Mouse (Mus musculus): ENCODE measurements at regions not wholly inside any gene's neighbourhood (a gene's known extent, or its start where the extent isn't known, plus 50 kb on each side); places are given as distances from the start of the nearest gene placed in this dataset.

DNA sequence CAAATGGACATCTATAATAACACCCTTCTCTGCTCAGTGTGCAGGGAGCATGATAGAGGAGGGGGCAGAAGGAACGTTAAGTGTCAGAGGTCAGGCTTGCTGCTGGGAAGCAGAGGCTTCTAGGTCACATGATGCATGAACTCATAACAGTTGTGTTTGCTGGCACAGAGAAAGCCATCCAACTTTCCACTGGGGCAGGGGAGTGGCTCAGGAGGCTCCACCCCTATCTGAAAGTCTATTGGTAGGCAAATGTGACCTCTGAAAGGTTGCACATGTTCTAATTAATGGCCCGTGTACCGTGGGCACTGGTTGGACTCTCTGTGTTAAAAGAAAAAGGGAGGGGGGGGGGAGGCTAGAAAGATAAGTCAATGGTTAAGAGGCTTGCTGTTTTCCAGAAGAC is 224.6 kb downstream of the Slc16a7 start:
- whole genome bisulfite sequencing: 68% methylated on average over 3 of the region's 3 CpGs
- Histone ChIP-seq H3K36me3 (ENCODE audit: control insufficient read depth, insufficient read depth, low read length) (no peaks in the 10 kb centered on the region), H3K4me3 (ENCODE audit: low read depth, low read length) (no peak overlapping the region), H3K4me1 (replicated peaks; ENCODE audit: control insufficient read depth, insufficient read depth, low read length) (no peaks in the 10 kb centered on the region), H3K9ac (ENCODE audit: low read depth, low read length) (no peak overlapping the region), H3K4me2 (no peak overlapping the region), H3K27me3 (replicated peaks; ENCODE audit: control insufficient read depth, insufficient read depth, low read length) (no peaks in the 10 kb centered on the region), H3K9me3 (ENCODE audit: control insufficient read depth, low read length) (no peaks in the 10 kb centered on the region), H3K27ac (ENCODE audit: low read depth, low read length) (no peak overlapping the region)
- ATAC-seq (replicated peaks; ENCODE audit: low FRiP score) (no peak), DNase-seq (ENCODE audit: low spot score) (no peak)

DNA sequence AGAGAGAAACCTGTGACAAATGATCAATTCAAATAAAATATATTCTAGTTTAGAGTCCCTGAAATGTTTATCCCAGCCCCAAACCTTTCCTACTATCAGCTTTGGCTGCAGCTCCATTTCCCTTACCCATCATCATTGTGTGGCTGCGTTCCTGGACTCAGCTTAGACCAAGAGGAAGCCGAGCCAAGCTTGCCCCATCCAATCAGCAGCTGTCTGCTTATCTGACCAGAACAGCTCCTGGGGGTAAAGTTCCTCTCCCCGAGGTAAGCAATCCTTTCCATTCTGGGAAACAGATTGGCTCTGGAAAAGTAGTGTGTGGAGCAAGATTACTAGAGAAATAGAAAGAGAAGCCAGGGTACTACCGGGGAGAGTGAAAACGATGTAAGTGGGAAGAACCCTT is 228.2 kb downstream of the Slc16a7 start:
- no peak overlapping the region for H3K9ac ChIP-seq (ENCODE audit: low read depth, low read length)
- no peak overlapping the region for H3K27ac ChIP-seq (ENCODE audit: low read depth, low read length)
- no peak overlapping the region for H3K4me2 ChIP-seq
- ATAC-seq (replicated peaks; ENCODE audit: low FRiP score) (peak; percentile 51; the same call in 1 of the 2 replicates), DNase-seq (ENCODE audit: low spot score) (no peak)
- H3K27me3 ChIP-seq (replicated peaks; ENCODE audit: control insufficient read depth, insufficient read depth, low read length): no peaks in the 10 kb centered on the region
- H3K36me3 ChIP-seq (ENCODE audit: control insufficient read depth, insufficient read depth, low read length): no peaks in the 10 kb centered on the region
- no peak overlapping the region for H3K4me3 ChIP-seq (ENCODE audit: low read depth, low read length)
- H3K4me1 ChIP-seq (replicated peaks; ENCODE audit: control insufficient read depth, insufficient read depth, low read length): no peaks in the 10 kb centered on the region
- 17% methylated on average over 5 of the region's 5 CpGs for WGBS
- no peaks in the 10 kb centered on the region for H3K9me3 ChIP-seq (ENCODE audit: control insufficient read depth, low read length)

DNA sequence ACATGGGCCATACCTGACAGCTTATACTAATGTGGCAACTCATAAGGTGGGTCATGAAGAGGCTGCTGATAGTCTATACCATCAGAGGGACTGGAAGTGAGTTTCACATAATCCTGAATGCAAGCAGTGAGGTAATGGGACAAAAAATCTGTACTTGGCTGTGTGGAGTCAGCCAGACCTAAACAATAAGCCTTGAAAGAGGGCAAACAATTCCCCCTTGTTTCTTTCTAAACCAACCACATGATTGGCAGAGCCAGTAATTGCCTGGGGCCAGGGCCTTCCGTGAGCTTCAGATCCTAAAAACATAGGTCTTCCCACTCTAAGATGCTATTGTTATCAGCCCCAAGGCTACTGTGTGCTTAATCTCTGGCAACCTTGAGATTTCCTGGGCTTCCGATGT is 240.5 kb downstream of the Slc16a7 start:
- Histone ChIP-seq H3K4me2 (no peak overlapping the region), H3K27ac (ENCODE audit: low read depth, low read length) (no peak overlapping the region), H3K4me1 (replicated peaks; ENCODE audit: control insufficient read depth, insufficient read depth, low read length) (no peaks in the 10 kb centered on the region), H3K27me3 (replicated peaks; ENCODE audit: control insufficient read depth, insufficient read depth, low read length) (no peaks in the 10 kb centered on the region), H3K9ac (ENCODE audit: low read depth, low read length) (no peak overlapping the region), H3K36me3 (ENCODE audit: control insufficient read depth, insufficient read depth, low read length) (no peaks in the 10 kb centered on the region), H3K9me3 (ENCODE audit: control insufficient read depth, low read length) (no peaks in the 10 kb centered on the region), H3K4me3 (ENCODE audit: low read depth, low read length) (no peak overlapping the region)
- no peak for ATAC-seq (replicated peaks; ENCODE audit: low FRiP score)
- DNase-seq (ENCODE audit: low spot score): no peak
- 74% methylated on average over 2 of the region's 2 CpGs for WGBS

DNA sequence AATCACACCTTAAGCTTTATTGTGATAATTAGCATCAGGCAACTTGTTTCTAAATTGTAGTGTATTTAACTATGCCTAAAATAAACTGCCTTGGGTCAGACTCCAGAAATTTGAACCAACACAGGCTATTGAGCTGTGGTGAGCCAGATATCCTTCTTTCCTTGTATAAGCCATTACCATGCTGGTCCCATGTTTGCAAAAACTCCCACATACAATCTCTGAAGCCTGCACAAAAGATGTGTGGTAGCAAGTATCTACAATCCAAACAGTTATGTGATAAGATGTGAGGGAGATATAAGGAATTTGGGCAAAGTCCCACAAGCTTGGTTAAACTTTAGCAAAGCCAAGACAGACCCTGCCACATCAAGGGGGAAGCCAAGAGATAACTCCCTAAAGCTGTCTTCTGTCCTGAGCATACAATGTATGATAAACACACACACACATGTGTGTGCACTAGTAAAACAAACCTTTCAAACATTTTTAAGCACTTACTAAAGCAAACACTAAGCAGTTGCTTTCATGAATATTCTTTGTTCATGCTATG is 242.0 kb downstream of the Slc16a7 start:
- no peak for ATAC-seq (replicated peaks; ENCODE audit: low FRiP score)
- H3K4me3 ChIP-seq (ENCODE audit: low read depth, low read length): no peak overlapping the region
- no peak overlapping the region for H3K27ac ChIP-seq (ENCODE audit: low read depth, low read length)
- no peaks in the 10 kb centered on the region for H3K27me3 ChIP-seq (replicated peaks; ENCODE audit: control insufficient read depth, insufficient read depth, low read length)
- H3K9me3 ChIP-seq (ENCODE audit: control insufficient read depth, low read length): no peaks in the 10 kb centered on the region
- H3K36me3 ChIP-seq (ENCODE audit: control insufficient read depth, insufficient read depth, low read length): no peaks in the 10 kb centered on the region
- no peaks in the 10 kb centered on the region for H3K4me1 ChIP-seq (replicated peaks; ENCODE audit: control insufficient read depth, insufficient read depth, low read length)
- DNase-seq (ENCODE audit: low spot score): no peak
- H3K9ac ChIP-seq (ENCODE audit: low read depth, low read length): no peak overlapping the region
- no peak overlapping the region for H3K4me2 ChIP-seq

DNA sequence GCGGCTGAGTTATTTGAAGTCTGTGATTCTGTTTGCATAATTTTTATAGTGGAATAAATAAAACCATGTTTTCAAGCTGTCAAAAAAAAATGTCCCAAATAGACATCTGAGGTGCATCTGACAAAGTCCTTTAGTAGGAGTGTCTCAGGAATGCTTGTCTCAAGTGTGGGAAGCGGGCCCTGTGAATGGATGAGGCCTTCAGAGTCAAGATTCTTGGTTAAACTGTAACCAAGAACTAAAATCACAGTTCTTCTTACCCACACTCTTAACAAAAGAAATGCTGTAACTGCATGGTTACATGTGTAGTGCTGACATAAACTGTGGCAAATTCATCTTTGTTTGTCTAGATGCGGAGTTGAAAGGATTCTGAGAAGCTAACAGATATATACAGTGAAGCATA is 242.9 kb downstream of the Slc16a7 start:
- no peak for DNase-seq (ENCODE audit: low spot score)
- Histone ChIP-seq H3K4me1 (replicated peaks; ENCODE audit: control insufficient read depth, insufficient read depth, low read length) (no peaks in the 10 kb centered on the region), H3K4me3 (ENCODE audit: low read depth, low read length) (no peak overlapping the region), H3K9ac (ENCODE audit: low read depth, low read length) (no peak overlapping the region), H3K27ac (ENCODE audit: low read depth, low read length) (no peak overlapping the region), H3K9me3 (ENCODE audit: control insufficient read depth, low read length) (no peaks in the 10 kb centered on the region), H3K4me2 (no peak overlapping the region), H3K36me3 (ENCODE audit: control insufficient read depth, insufficient read depth, low read length) (no peaks in the 10 kb centered on the region), H3K27me3 (replicated peaks; ENCODE audit: control insufficient read depth, insufficient read depth, low read length) (no peaks in the 10 kb centered on the region)
- ATAC-seq (replicated peaks; ENCODE audit: low FRiP score): no peak
- 79% methylated on average over 3 of the region's 3 CpGs for WGBS

DNA sequence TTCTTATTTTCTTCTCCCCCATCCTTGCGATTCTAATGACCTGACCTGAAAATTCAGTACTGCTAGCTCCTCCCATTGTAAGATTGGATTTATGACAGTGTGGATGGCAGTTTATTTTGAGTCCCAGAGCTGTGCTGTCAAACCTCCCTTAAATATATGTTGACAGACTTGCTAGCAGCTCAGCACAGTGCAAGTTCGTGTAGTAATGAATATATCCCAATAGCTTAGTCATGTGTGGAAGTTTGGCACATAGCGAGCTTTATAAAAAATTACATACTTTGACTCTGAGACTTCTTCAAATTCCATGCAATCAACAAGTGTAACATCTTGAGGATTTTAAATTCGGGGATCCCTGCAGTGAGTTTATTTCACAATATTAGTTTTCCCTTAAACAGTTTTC is 243.5 kb downstream of the Slc16a7 start:
- no peaks in the 10 kb centered on the region for H3K4me1 ChIP-seq (replicated peaks; ENCODE audit: control insufficient read depth, insufficient read depth, low read length)
- 82% methylated on average over 4 of the region's 4 CpGs for WGBS
- no peak overlapping the region for H3K4me3 ChIP-seq (ENCODE audit: low read depth, low read length)
- no peak overlapping the region for H3K4me2 ChIP-seq
- H3K27ac ChIP-seq (ENCODE audit: low read depth, low read length): no peak overlapping the region
- H3K27me3 ChIP-seq (replicated peaks; ENCODE audit: control insufficient read depth, insufficient read depth, low read length): no peaks in the 10 kb centered on the region
- H3K36me3 ChIP-seq (ENCODE audit: control insufficient read depth, insufficient read depth, low read length): no peaks in the 10 kb centered on the region
- DNase-seq (ENCODE audit: low spot score) (no peak), ATAC-seq (replicated peaks; ENCODE audit: low FRiP score) (no peak)
- H3K9ac ChIP-seq (ENCODE audit: low read depth, low read length): no peak overlapping the region
- no peaks in the 10 kb centered on the region for H3K9me3 ChIP-seq (ENCODE audit: control insufficient read depth, low read length)

DNA sequence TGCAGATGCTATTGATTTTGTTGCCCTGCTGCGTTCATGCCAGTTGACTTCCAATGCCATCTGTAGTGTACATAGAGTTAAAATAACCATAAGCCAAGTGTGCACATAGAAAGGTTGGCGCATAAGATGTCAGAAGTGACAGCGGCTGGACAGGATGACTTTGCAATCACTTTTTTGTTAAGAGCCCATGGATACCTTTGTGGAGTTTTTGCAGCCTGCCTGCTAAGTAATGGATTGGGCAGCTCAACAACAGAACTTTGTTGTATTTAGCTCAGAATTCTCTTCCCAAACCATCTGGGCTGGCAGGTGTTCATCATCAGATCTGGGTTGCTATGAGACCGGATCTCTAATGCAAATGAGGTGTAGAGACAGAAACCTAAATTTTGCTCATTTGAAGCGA is 267.5 kb downstream of the Slc16a7 start:
- H3K4me1 ChIP-seq (replicated peaks; ENCODE audit: control insufficient read depth, insufficient read depth, low read length): no peaks in the 10 kb centered on the region
- no peaks in the 10 kb centered on the region for H3K9me3 ChIP-seq (ENCODE audit: control insufficient read depth, low read length)
- WGBS: 89% methylated on average over 5 of the region's 5 CpGs
- H3K4me2 ChIP-seq: no peak overlapping the region
- H3K36me3 ChIP-seq (ENCODE audit: control insufficient read depth, insufficient read depth, low read length): no peaks in the 10 kb centered on the region
- no peak overlapping the region for H3K4me3 ChIP-seq (ENCODE audit: low read depth, low read length)
- H3K27me3 ChIP-seq (replicated peaks; ENCODE audit: control insufficient read depth, insufficient read depth, low read length): no peaks in the 10 kb centered on the region
- DNase-seq (ENCODE audit: low spot score): no peak
- H3K27ac ChIP-seq (ENCODE audit: low read depth, low read length): no peak overlapping the region
- ATAC-seq (replicated peaks; ENCODE audit: low FRiP score): no peak
- no peak overlapping the region for H3K9ac ChIP-seq (ENCODE audit: low read depth, low read length)

DNA sequence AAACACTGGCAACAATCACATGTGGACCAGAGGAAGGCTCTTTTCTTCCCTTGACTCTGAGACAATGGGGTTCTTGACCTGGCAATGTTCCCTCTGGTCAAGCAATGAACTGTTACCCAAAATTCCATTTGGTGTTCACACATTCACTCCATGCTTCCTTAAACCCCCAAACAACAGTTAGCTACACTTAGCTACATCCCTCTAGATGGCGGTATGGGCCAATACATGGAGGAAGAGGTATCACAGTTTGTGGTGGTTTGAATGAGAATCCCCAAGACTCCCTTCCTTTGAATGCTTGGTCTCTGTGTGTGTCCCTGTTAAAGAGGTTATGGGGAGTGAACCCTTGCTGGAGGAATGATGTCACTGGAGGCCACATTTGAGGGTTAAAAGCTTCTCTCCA is 274.9 kb downstream of the Slc16a7 start:
- H3K4me1 ChIP-seq (replicated peaks; ENCODE audit: control insufficient read depth, insufficient read depth, low read length): no peaks in the 10 kb centered on the region
- H3K9ac ChIP-seq (ENCODE audit: low read depth, low read length): no peak overlapping the region
- no peaks in the 10 kb centered on the region for H3K9me3 ChIP-seq (ENCODE audit: control insufficient read depth, low read length)
- ATAC-seq (replicated peaks; ENCODE audit: low FRiP score) (no peak), DNase-seq (ENCODE audit: low spot score) (no peak)
- H3K36me3 ChIP-seq (ENCODE audit: control insufficient read depth, insufficient read depth, low read length): no peaks in the 10 kb centered on the region
- H3K4me3 ChIP-seq (ENCODE audit: low read depth, low read length): no peak overlapping the region
- no peak overlapping the region for H3K4me2 ChIP-seq
- H3K27ac ChIP-seq (ENCODE audit: low read depth, low read length): no peak overlapping the region
- no peaks in the 10 kb centered on the region for H3K27me3 ChIP-seq (replicated peaks; ENCODE audit: control insufficient read depth, insufficient read depth, low read length)
- WGBS: 32% methylated on average over 1 of the region's 1 CpGs

DNA sequence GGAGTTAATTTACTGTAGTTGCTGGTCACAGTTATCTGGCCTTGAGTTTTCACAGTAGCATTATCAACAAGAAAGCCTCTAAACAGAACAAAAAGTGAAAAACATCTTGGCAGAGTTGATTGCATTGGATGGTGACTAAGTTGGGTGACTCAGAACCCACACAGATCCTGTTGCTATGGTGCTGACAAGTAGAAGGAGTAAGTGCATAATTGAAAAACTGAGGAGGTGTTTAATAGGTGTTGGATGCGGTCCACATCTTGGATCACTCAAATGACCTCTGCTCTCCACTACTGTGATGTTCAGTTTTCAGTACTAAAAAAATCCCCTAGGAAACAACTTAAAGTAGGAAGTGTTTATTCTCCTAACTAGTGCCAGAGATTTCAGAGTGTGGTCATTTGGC is 280.3 kb downstream of the Slc16a7 start:
- ATAC-seq (replicated peaks; ENCODE audit: low FRiP score): no peak

More for the DNA sequence above, 280.3 kb downstream of the Slc16a7 start:
- Histone ChIP-seq H3K27me3 (replicated peaks; ENCODE audit: control insufficient read depth, insufficient read depth, low read length) (no peaks in the 10 kb centered on the region), H3K4me1 (replicated peaks; ENCODE audit: control insufficient read depth, insufficient read depth, low read length) (no peaks in the 10 kb centered on the region), H3K4me3 (ENCODE audit: low read depth, low read length) (no peak overlapping the region), H3K36me3 (ENCODE audit: control insufficient read depth, insufficient read depth, low read length) (no peaks in the 10 kb centered on the region), H3K9ac (ENCODE audit: low read depth, low read length) (no peak overlapping the region), H3K9me3 (ENCODE audit: control insufficient read depth, low read length) (no peaks in the 10 kb centered on the region), H3K27ac (ENCODE audit: low read depth, low read length) (no peak overlapping the region), H3K4me2 (no peak overlapping the region)
- no peak for DNase-seq (ENCODE audit: low spot score)
- WGBS: 64% methylated on average over 1 of the region's 1 CpGs

Data from liver, embryonic 11.5 days (tissue).